Mouse (Mus musculus): Measurements from ENCODE around the gene Exosc3.
"Not testable (repeated sequence)": the region's sequence is repeated elsewhere in the genome, so short reads cannot be mapped to it uniquely, and the experiment has no call there.

DNA sequence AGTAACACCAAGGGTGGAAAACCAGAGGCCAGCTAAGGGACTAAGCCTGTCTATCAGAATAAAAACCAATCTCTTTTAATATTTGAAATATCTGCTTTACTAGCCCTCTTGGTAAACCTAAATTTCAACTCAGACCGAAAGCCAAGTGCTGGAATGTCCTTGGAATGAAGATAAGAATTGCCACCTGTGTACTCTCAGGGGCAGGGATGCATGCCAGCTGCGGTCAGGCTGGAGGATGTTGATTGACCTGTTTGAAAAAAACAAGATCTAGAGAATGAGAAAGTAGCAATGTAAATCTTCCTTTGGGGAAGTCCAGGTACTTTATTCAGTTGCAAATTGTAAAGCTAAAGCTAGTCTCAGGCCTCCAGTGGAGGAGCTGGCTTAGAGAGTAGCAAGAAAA is 39.6 kb upstream of the Exosc3 start:
- TF ChIP-seq CTCF (IDR thresholded peaks at IDR 0.05; ENCODE audit: control insufficient read depth, insufficient read depth, insufficient replicate concordance, low read depth, low read length); POLR2A (IDR thresholded peaks at IDR 0.05; ENCODE audit: control insufficient read depth, low read depth, low read length): not testable (repeated sequence)
